Mouse (Mus musculus) stomach, embryonic 14.5 days (tissue): ENCODE measurements around the gene Agrn. TPM values are rescaled to one million over a fixed set of nuclear protein-coding genes. Genes with fewer than 3 reads are reported as not detected.

Experiments used
- ATAC-seq: fragments of 200-750 bp; cut with Nextera tagmentation; 2 replicates; pipeline ENCODE4 v1.8.0; 2017; ENCODE audit warnings: low read depth, moderate TSS enrichment; ENCODE audit not compliant: insufficient number of reproducible peaks, insufficient read depth, low FRiP score
- H3K27ac ChIP-seq: fragments of 300-500 bp; sonication (generic); 2 replicates; pipeline ENCODE4 v1.5.1; 2014; ENCODE audit warnings: mild to moderate bottlenecking, low read length, moderate library complexity, mixed read lengths
- H3K27me3 ChIP-seq: fragments of 300-500 bp; sonication (generic); 2 replicates; pipeline ENCODE4 v1.6.1; 2014; ENCODE audit warnings: low read length, control low read depth, mixed read lengths; ENCODE audit not compliant: control insufficient read depth, insufficient read depth
- H3K36me3 ChIP-seq: fragments of 300-500 bp; sonication (generic); 2 replicates; pipeline ENCODE4 v1.6.1; 2014; ENCODE audit warnings: mild to moderate bottlenecking, control low read depth, low read length, moderate library complexity, mixed read lengths; ENCODE audit not compliant: control insufficient read depth, insufficient read depth
- H3K4me1 ChIP-seq: fragments of 300-500 bp; sonication (generic); 2 replicates; pipeline ENCODE4 v1.6.1; 2014; ENCODE audit warnings: low read length, control low read depth, mixed read lengths; ENCODE audit not compliant: control insufficient read depth, insufficient read depth
- H3K4me2 ChIP-seq: fragments of 300-500 bp; sonication (generic); replicated peaks from 2 replicates; pipeline ENCODE4 v1.6.1; 2014; ENCODE audit warnings: low read depth, low read length, control low read depth
- H3K4me3 ChIP-seq: fragments of 300-500 bp; sonication (generic); 2 replicates; pipeline ENCODE4 v1.5.1; 2014; ENCODE audit warnings: low read depth, low read length, control low read depth
- H3K9ac ChIP-seq: fragments of 300-500 bp; sonication (generic); replicated peaks from 2 replicates; pipeline ENCODE4 v1.6.1; 2014; ENCODE audit warnings: low read depth, mild to moderate bottlenecking, control low read depth, low read length, moderate library complexity, mixed read lengths
- H3K9me3 ChIP-seq: fragments of 300-500 bp; sonication (generic); 2 replicates; pipeline ENCODE4 v1.6.1; 2016; ENCODE audit warnings: low read depth, low read length, control low read depth; ENCODE audit not compliant: control insufficient read depth
- WGBS: fragments of 180-500 bp; shearing (Covaris S2); extraction: QIAGEN DNeasy Blood & Tissue Kit; methylation state at CpG from one replicate; pipeline ENCODE4 v1.1.7; 2014; 5-methylcytosine and 5-hydroxymethylcytosine counted together
- polyA plus RNA-seq: library from polyadenylated mRNA; unstranded; fragments of >200 nt; fragmentation: Nextera tagmentation; extraction: Ambion mirVana; gene quantifications from 2 replicates; pipeline ENCODE4 v1.2.1, GENCODE M21; 2014

Agrn gene
- polyA plus RNA-seq, 1 experiment from 2014 or later, result 83.0 TPM

DNA sequence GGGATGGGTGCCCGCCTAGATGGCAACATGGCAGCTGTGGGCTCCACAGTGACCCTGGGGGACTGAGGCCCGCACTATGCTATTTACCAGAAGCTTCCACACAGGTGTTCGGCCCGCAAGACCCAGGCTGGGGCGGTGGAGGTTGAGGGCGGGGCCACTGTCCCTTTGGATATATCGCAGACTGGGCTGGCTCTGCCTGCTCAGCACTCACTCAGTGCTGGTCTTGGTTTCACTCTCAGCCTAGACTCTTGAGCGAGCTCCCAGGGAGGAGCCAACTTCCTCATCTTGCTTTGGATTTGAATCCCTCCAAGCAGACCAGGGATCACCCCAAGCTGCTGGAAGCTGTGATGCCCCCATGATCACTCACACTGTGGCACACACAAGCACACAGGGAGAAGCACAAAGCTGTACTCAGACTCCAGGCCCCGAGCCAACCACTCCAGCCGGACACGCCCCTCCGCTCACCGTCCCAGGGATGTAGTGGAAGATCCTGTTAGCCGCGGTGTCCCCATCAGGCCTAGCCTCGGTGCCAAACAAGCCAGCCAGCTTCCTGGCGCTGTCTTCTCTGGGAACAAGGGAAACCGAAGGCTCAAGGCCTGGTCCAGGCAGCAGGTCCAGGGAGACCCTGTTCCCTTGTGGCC is 30.6 kb upstream of the Agrn start:
- peak overlapping the region; percentile 22; the same call in 1 of the 2 replicates for H3K4me2 ChIP-seq
- H3K27ac ChIP-seq, result no peak overlapping the region
- WGBS, result 36% methylated on average over 18 of the region's 18 CpGs
- H3K27me3 ChIP-seq, result no peaks in the 10 kb centered on the region
- peaks cover 38% of the 10 kb centered on the region for H3K36me3 ChIP-seq
- H3K9ac ChIP-seq, result no peak overlapping the region
- no peaks in the 10 kb centered on the region for H3K9me3 ChIP-seq
- ATAC-seq, result peak; percentile 39; the same call in 1 of the 2 replicates
- H3K4me1 ChIP-seq, result peaks cover 9% of the 10 kb centered on the region; the same call in 1 of the 2 replicates
- H3K4me3 ChIP-seq, result peak overlapping the region; percentile 12; the same call in 1 of the 2 replicates

- Histone ChIP-seq H3K4me1 (peaks cover 9% of the 10 kb centered on the region; the same call in 1 of the 2 replicates), H3K36me3 (peaks cover 2% of the 10 kb centered on the region; the same call in 1 of the 2 replicates), H3K27me3 (no peaks in the 10 kb centered on the region), H3K9me3 (no peaks in the 10 kb centered on the region), H3K4me2 (no peak overlapping the region), H3K9ac (no peak overlapping the region), H3K4me3 (no peak overlapping the region), H3K27ac (no peak overlapping the region)
- no peak for ATAC-seq
- 74% methylated on average over 2 of the region's 2 CpGs for WGBS
These were observed 27.0 kb upstream of the Agrn start for GRCm38 (mm10) chr4:156224276-156224675.

DNA sequence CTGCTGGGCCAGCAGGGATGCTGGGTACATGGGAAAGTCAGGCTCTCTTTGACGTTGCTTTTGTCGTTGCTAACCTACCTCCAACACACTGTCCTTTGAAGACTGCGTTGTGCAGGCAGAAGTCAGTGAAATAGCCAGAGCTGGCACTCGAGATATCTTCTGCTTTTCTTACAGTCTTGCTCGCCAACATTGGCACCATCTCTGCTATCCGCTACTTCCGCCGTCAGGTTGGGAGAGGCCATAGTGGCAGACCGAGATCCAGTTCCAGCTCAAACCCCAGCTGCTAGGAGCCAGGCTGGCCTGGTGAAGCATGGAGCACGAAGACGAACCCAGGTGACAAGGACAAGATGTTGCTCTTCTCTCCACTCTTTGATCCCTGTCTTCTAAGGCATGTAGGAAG is 22.6 kb upstream of the Agrn start:
- no peaks in the 10 kb centered on the region for H3K4me1 ChIP-seq
- no peak overlapping the region for H3K27ac ChIP-seq
- H3K4me2 ChIP-seq, result no peak overlapping the region
- 87% methylated on average over 11 of the region's 11 CpGs for whole genome bisulfite sequencing
- H3K9me3 ChIP-seq, result no peaks in the 10 kb centered on the region
- no peaks in the 10 kb centered on the region for H3K27me3 ChIP-seq
- no peak for ATAC-seq
- H3K4me3 ChIP-seq, result no peak overlapping the region
- H3K9ac ChIP-seq, result no peak overlapping the region
- no peaks in the 10 kb centered on the region; the same call in 1 of the 2 replicates for H3K36me3 ChIP-seq

- H3K27ac ChIP-seq, result no peak overlapping the region
- no peak overlapping the region for H3K4me2 ChIP-seq
- no peaks in the 10 kb centered on the region for H3K27me3 ChIP-seq
- no peak for ATAC-seq
- no peak overlapping the region for H3K9ac ChIP-seq
- no peak overlapping the region for H3K4me3 ChIP-seq
- H3K4me1 ChIP-seq, result no peaks in the 10 kb centered on the region
- no peaks in the 10 kb centered on the region for H3K36me3 ChIP-seq
- WGBS, result 70% methylated on average over 15 of the region's 16 CpGs
- no peaks in the 10 kb centered on the region for H3K9me3 ChIP-seq
These were observed 20.6 kb upstream of the Agrn start for GRCm38 (mm10) chr4:156217838-156218237.

DNA sequence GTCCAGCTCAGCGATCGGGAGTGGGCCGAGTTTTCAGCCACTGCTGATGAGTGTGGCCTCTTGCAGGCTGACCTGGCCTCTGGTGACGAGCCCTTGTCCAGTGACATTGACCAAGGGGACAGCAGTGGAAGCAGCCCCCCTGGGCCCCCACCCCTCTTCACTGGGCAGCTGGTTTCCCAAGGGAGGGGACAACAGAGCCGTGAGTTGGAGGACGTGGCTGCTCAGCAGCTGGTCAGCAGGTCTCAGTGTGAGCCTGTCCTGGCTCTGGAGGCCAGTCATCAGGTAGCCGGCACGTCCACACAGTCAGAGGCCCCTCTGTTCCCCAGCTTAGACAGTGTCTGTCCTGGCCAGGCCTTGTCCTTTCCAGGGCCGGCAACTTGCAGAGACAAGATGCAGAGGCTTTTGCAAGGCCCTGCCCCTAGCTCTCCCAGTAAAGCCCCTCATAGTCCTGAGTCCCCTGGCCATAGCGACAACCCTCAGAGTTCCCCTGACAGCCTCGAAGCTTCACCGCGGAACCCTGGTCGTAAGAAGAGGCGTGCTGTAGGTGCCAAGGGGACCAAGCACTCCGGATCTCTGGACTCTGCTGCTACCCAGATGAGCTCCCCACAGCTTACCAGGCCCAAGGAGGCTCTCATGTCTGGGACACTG is 19.9 kb upstream of the Agrn start:
- H3K27ac ChIP-seq, result no peak overlapping the region
- no peaks in the 10 kb centered on the region for H3K9me3 ChIP-seq
- WGBS, result 75% methylated on average over 16 of the region's 16 CpGs
- no peaks in the 10 kb centered on the region for H3K36me3 ChIP-seq
- no peak overlapping the region for H3K9ac ChIP-seq
- no peak overlapping the region for H3K4me2 ChIP-seq
- ATAC-seq, result peak; percentile 49; the same call in 1 of the 2 replicates
- H3K27me3 ChIP-seq, result no peaks in the 10 kb centered on the region
- H3K4me3 ChIP-seq, result no peak overlapping the region
- no peaks in the 10 kb centered on the region for H3K4me1 ChIP-seq

GRCm38 (mm10) chr4:156216196-156216595 is 18.9 kb upstream of the Agrn start:
- WGBS, result 78% methylated on average over 2 of the region's 2 CpGs
- no peak for ATAC-seq
- no peaks in the 10 kb centered on the region for H3K4me1 ChIP-seq

GRCm38 (mm10) chr4:156215649-156216048 is 18.4 kb upstream of the Agrn start, which contains the start of gene Perm1:
Gene Perm1, plus strand, starts transcription at chr4:156215868.
- ATAC-seq, result no peak
- 73% methylated on average over 4 of the region's 4 CpGs for WGBS
- Histone ChIP-seq H3K4me1 (no peaks in the 10 kb centered on the region), H3K4me3 (no peak within 1 kb of the TSS), H3K9me3 (no peaks in the 10 kb centered on the region), H3K27ac (no peak within 1 kb of the TSS), H3K27me3 (no peaks in the 10 kb centered on the region), H3K36me3 (no peaks in the 10 kb centered on the region), H3K4me2 (no peak within 1 kb of the TSS), H3K9ac (no peak within 1 kb of the TSS)

More at GRCm38 (mm10) chr4:156216196-156216595, 18.9 kb upstream of the Agrn start:
- H3K36me3 ChIP-seq, result no peaks in the 10 kb centered on the region
- no peak overlapping the region for H3K9ac ChIP-seq
- no peak overlapping the region for H3K27ac ChIP-seq
- H3K4me3 ChIP-seq, result no peak overlapping the region
- no peaks in the 10 kb centered on the region for H3K27me3 ChIP-seq
- no peak overlapping the region for H3K4me2 ChIP-seq
- H3K9me3 ChIP-seq, result no peaks in the 10 kb centered on the region

GRCm38 (mm10) chr4:156213134-156213533 is 15.8 kb upstream of the Agrn start:
- Histone ChIP-seq H3K4me2 (no peak overlapping the region), H3K9me3 (no peaks in the 10 kb centered on the region), H3K9ac (no peak overlapping the region), H3K27ac (no peak overlapping the region), H3K4me3 (no peak overlapping the region), H3K36me3 (no peaks in the 10 kb centered on the region), H3K4me1 (no peaks in the 10 kb centered on the region), H3K27me3 (no peaks in the 10 kb centered on the region)
- ATAC-seq, result no peak
- 93% methylated on average over 13 of the region's 13 CpGs for WGBS
